Mouse (Mus musculus) cerebellum, adult 18-20 months (tissue): Measurements from ENCODE around the gene Psma6.
"Not testable (repeated sequence)": the region's sequence is repeated elsewhere in the genome, so short reads cannot be mapped to it uniquely, and the experiment has no call there.

Source experiments
- DNase-seq, 2 experiments: peaks; one replicate each; pipeline ENCODE4 v3.0.0; 2021

Psma6 gene

GRCm38 (mm10) chr12:55384023-55384749 lies at the start of gene Psma6:
Gene Psma6, plus strand, starts transcription at chr12:55384222.
- no peak for DNase-seq

- DNase-seq: not testable (repeated sequence)
Observed at GRCm38 (mm10) chr12:55338490-55338889, 45.5 kb upstream of the Psma6 start.

- not testable (repeated sequence) for DNase-seq
Observed at GRCm38 (mm10) chr12:55343045-55343444, 41.0 kb upstream of the Psma6 start.

GRCm38 (mm10) chr12:55343998-55344397 lies 40.0 kb upstream of the Psma6 start:
- no peak for DNase-seq

- DNase-seq: no peak
Observed at GRCm38 (mm10) chr12:55344583-55344982, 39.4 kb upstream of the Psma6 start.

GRCm38 (mm10) chr12:55353423-55353822 lies 30.6 kb upstream of the Psma6 start:
- no peak for DNase-seq

- DNase-seq: peak; percentile 36 to 42
Observed at GRCm38 (mm10) chr12:55354904-55355303, 29.1 kb upstream of the Psma6 start.

GRCm38 (mm10) chr12:55357303-55357702 lies 26.7 kb upstream of the Psma6 start:
- no peak for DNase-seq

- no peak for DNase-seq
Observed at GRCm38 (mm10) chr12:55360929-55361328, 23.1 kb upstream of the Psma6 start.

GRCm38 (mm10) chr12:55365083-55365482 lies 18.9 kb upstream of the Psma6 start:
- DNase-seq: no peak

- DNase-seq: peak; percentile 8 to 11
Observed at GRCm38 (mm10) chr12:55372424-55373055, 11.5 kb upstream of the Psma6 start.

- DNase-seq: no peak
Observed at GRCm38 (mm10) chr12:55376956-55377609, 6.9 kb upstream of the Psma6 start.

- DNase-seq: no peak
Observed at GRCm38 (mm10) chr12:55377610-55377980, 6.4 kb upstream of the Psma6 start.

GRCm38 (mm10) chr12:55384826-55385225 lies 804 bp downstream of the Psma6 start:
- DNase-seq: no peak

GRCm38 (mm10) chr12:55385931-55386330 lies 1.9 kb downstream of the Psma6 start:
- DNase-seq: no peak

- no peak for DNase-seq
Observed at GRCm38 (mm10) chr12:55386456-55386855, 2.4 kb downstream of the Psma6 start.

- DNase-seq: no peak
Observed at GRCm38 (mm10) chr12:55387083-55387787, 3.2 kb downstream of the Psma6 start.

GRCm38 (mm10) chr12:55387788-55388465 lies 3.9 kb downstream of the Psma6 start:
- DNase-seq: no peak

- no peak for DNase-seq
Observed at GRCm38 (mm10) chr12:55388478-55388877, 4.5 kb downstream of the Psma6 start.

GRCm38 (mm10) chr12:55389132-55390081 lies 5.4 kb downstream of the Psma6 start:
- DNase-seq: no peak

- DNase-seq: no peak
Observed at GRCm38 (mm10) chr12:55392120-55392519, 8.1 kb downstream of the Psma6 start.
